Mouse (Mus musculus) midbrain, embryonic 13.5 days (tissue): ENCODE measurements at regions not wholly inside any gene's neighbourhood (a gene's known extent, or its start where the extent isn't known, plus 50 kb on each side); places are given as distances from the start of the nearest gene placed in this dataset.

Source experiments
- ATAC-seq: fragments of 200-750 bp; cut with Nextera tagmentation; 2 replicates; pipeline ENCODE4 v1.8.0; 2017; ENCODE audit warnings: mild to moderate bottlenecking, moderate TSS enrichment, moderate library complexity
- H3K27ac ChIP-seq: fragments of 300-500 bp; sonication (generic); 2 replicates; pipeline ENCODE4 v1.5.1; 2015; ENCODE audit warnings: inconsistent platforms, mild to moderate bottlenecking, moderate library complexity
- H3K27me3 ChIP-seq: fragments of 300-500 bp; sonication (generic); 2 replicates; pipeline ENCODE4 v1.6.1; 2015; ENCODE audit warnings: mild to moderate bottlenecking, inconsistent platforms
- H3K36me3 ChIP-seq: fragments of 300-500 bp; sonication (generic); 2 replicates; pipeline ENCODE4 v1.6.1; 2015; ENCODE audit warnings: mild to moderate bottlenecking, inconsistent platforms
- H3K4me1 ChIP-seq: fragments of 300-500 bp; sonication (generic); replicated peaks from 2 replicates; pipeline ENCODE4 v1.6.1; 2015; ENCODE audit warnings: inconsistent platforms
- H3K4me2 ChIP-seq: fragments of 300-500 bp; sonication (generic); replicated peaks from 2 replicates; pipeline ENCODE4 v1.6.1; 2015; ENCODE audit warnings: moderate library complexity, mild to moderate bottlenecking, inconsistent platforms
- H3K4me3 ChIP-seq: fragments of 300-500 bp; sonication (generic); replicated peaks from 2 replicates; pipeline ENCODE4 v1.5.1; 2015; ENCODE audit warnings: mild to moderate bottlenecking, inconsistent platforms
- H3K9ac ChIP-seq: fragments of 300-500 bp; sonication (generic); replicated peaks from 2 replicates; pipeline ENCODE4 v1.6.1; 2015; ENCODE audit warnings: mild to moderate bottlenecking, inconsistent platforms
- H3K9me3 ChIP-seq: fragments of 300-500 bp; sonication (generic); 2 replicates; pipeline ENCODE4 v1.6.1; 2016; ENCODE audit warnings: mild to moderate bottlenecking, inconsistent platforms
- WGBS: fragments of 180-500 bp; shearing (Covaris S2); methylation state at CpG from one replicate; pipeline ENCODE4 v1.1.7; 2015; 5-methylcytosine and 5-hydroxymethylcytosine counted together

- H3K9ac ChIP-seq: no peak overlapping the region
- 83% methylated on average over 3 of the region's 3 CpGs for WGBS
These were observed 1701.5 kb upstream of the Pcdh20 start for GRCm38 (mm10) chr14:90172729-90173128.

More at GRCm38 (mm10) chr14:90172729-90173128, 1701.5 kb upstream of the Pcdh20 start:
- Histone ChIP-seq H3K36me3 (no peaks in the 10 kb centered on the region), H3K27ac (no peak overlapping the region), H3K27me3 (no peaks in the 10 kb centered on the region), H3K9me3 (no peaks in the 10 kb centered on the region), H3K4me1 (no peaks in the 10 kb centered on the region), H3K4me2 (no peak overlapping the region), H3K4me3 (no peak overlapping the region)
- ATAC-seq: no peak
